Mouse (Mus musculus) neural tube, embryonic 12.5 days (tissue): ENCODE measurements around the gene Emc8. TPM values are rescaled to one million over a fixed set of nuclear protein-coding genes. Genes with fewer than 3 reads are reported as not detected.

Experiments
- ATAC-seq: fragments of 200-750 bp; cut with Nextera tagmentation; 2 replicates; pipeline ENCODE4 v1.8.0; 2017; ENCODE audit warnings: low read depth, mild to moderate bottlenecking, moderate TSS enrichment, moderate library complexity; ENCODE audit not compliant: low FRiP score
- H3K27ac ChIP-seq: fragments of 300-500 bp; sonication (generic); 2 replicates; pipeline ENCODE4 v1.5.1; 2016
- H3K27me3 ChIP-seq: fragments of 300-500 bp; sonication (generic); replicated peaks from 2 replicates; pipeline ENCODE4 v1.6.1; 2016; ENCODE audit warnings: mild to moderate bottlenecking
- H3K36me3 ChIP-seq: fragments of 300-500 bp; sonication (generic); 2 replicates; pipeline ENCODE4 v1.6.1; 2016; ENCODE audit warnings: mild to moderate bottlenecking
- H3K4me1 ChIP-seq: fragments of 300-500 bp; sonication (generic); 2 replicates; pipeline ENCODE4 v1.6.1; 2016
- H3K4me2 ChIP-seq: fragments of 300-500 bp; sonication (generic); replicated peaks from 2 replicates; pipeline ENCODE4 v1.6.1; 2016; ENCODE audit warnings: mild to moderate bottlenecking
- H3K4me3 ChIP-seq: fragments of 300-500 bp; sonication (generic); 2 replicates; pipeline ENCODE4 v1.5.1; 2016
- H3K9ac ChIP-seq: fragments of 300-500 bp; sonication (generic); 2 replicates; pipeline ENCODE4 v1.6.1; 2016; ENCODE audit warnings: mild to moderate bottlenecking
- H3K9me3 ChIP-seq: fragments of 300-500 bp; sonication (generic); 2 replicates; pipeline ENCODE4 v1.6.1; 2016; ENCODE audit warnings: mild to moderate bottlenecking
- WGBS: fragments of 180-500 bp; shearing (Covaris S2); methylation state at CpG from one replicate; pipeline ENCODE4 v1.1.7; 2016; 5-methylcytosine and 5-hydroxymethylcytosine counted together
- polyA plus RNA-seq: library from polyadenylated mRNA; unstranded; fragments of >200 nt; fragmentation: Nextera tagmentation; extraction: Ambion mirVana; gene quantifications from 2 replicates; pipeline ENCODE4 v1.2.1, GENCODE M21; 2016

Emc8 gene
- polyA plus RNA-seq, 1 experiment from 2014 or later, result 204 TPM

- peaks cover 39% of the 10 kb centered on the region for H3K27me3 ChIP-seq
- WGBS, result 76% methylated on average over 21 of the region's 21 CpGs
These were observed 36.7 kb downstream of the Emc8 start for GRCm38 (mm10) chr8:120631441-120632375.

GRCm38 (mm10) chr8:120630848-120631247 lies 37.5 kb downstream of the Emc8 start:
- Histone ChIP-seq H3K9me3 (no peaks in the 10 kb centered on the region), H3K27ac (no peak overlapping the region), H3K4me1 (peaks cover 20% of the 10 kb centered on the region), H3K9ac (no peak overlapping the region), H3K4me2 (no peak overlapping the region), H3K4me3 (no peak overlapping the region), H3K27me3 (peaks cover 36% of the 10 kb centered on the region), H3K36me3 (no peaks in the 10 kb centered on the region)
- no peak for ATAC-seq
- 38% methylated on average over 6 of the region's 6 CpGs for WGBS

More at GRCm38 (mm10) chr8:120631441-120632375, 36.7 kb downstream of the Emc8 start:
- Histone ChIP-seq H3K9me3 (no peaks in the 10 kb centered on the region), H3K27ac (no peak overlapping the region), H3K9ac (no peak overlapping the region), H3K4me1 (peaks cover 20% of the 10 kb centered on the region), H3K4me2 (no peak overlapping the region), H3K36me3 (no peaks in the 10 kb centered on the region), H3K4me3 (no peak overlapping the region)
- no peak for ATAC-seq

GRCm38 (mm10) chr8:120630031-120630430 lies 38.3 kb downstream of the Emc8 start:
- H3K4me3 ChIP-seq, result no peak overlapping the region
- peaks cover 31% of the 10 kb centered on the region for H3K27me3 ChIP-seq
- H3K9ac ChIP-seq, result no peak overlapping the region
- H3K9me3 ChIP-seq, result no peaks in the 10 kb centered on the region
- no peaks in the 10 kb centered on the region for H3K36me3 ChIP-seq
- no peak for ATAC-seq
- H3K4me1 ChIP-seq, result peaks cover 20% of the 10 kb centered on the region
- H3K4me2 ChIP-seq, result no peak overlapping the region
- 53% methylated on average over 5 of the region's 5 CpGs for WGBS
- H3K27ac ChIP-seq, result no peak overlapping the region

- ATAC-seq, result no peak
- Histone ChIP-seq H3K27me3 (0 out of 2 replicates have a peak, but pooled peaks cover 8% of the 10 kb centered on the region), H3K9ac (no peak overlapping the region), H3K4me2 (no peak overlapping the region), H3K27ac (no peak overlapping the region), H3K4me1 (no peaks in the 10 kb centered on the region; the same call in 1 of the 2 replicates), H3K9me3 (no peaks in the 10 kb centered on the region), H3K4me3 (no peak overlapping the region), H3K36me3 (no peaks in the 10 kb centered on the region)
- WGBS, result 93% methylated on average over 5 of the region's 5 CpGs
These were observed 41.1 kb downstream of the Emc8 start for GRCm38 (mm10) chr8:120627298-120627697.

GRCm38 (mm10) chr8:120626461-120626860 lies 41.9 kb downstream of the Emc8 start:
- no peak overlapping the region for H3K27ac ChIP-seq
- 0 out of 2 replicates have a peak, but pooled peaks cover 3% of the 10 kb centered on the region for H3K27me3 ChIP-seq
- no peak overlapping the region for H3K4me3 ChIP-seq
- WGBS, result 57% methylated on average over 11 of the region's 11 CpGs
- ATAC-seq, result no peak
- H3K9ac ChIP-seq, result no peak overlapping the region
- H3K36me3 ChIP-seq, result no peaks in the 10 kb centered on the region
- H3K4me1 ChIP-seq, result peaks cover 7% of the 10 kb centered on the region
- no peak overlapping the region for H3K4me2 ChIP-seq
- H3K9me3 ChIP-seq, result no peaks in the 10 kb centered on the region

- no peaks in the 10 kb centered on the region for H3K36me3 ChIP-seq
- peaks cover 7% of the 10 kb centered on the region for H3K4me1 ChIP-seq
- no peaks in the 10 kb centered on the region for H3K9me3 ChIP-seq
- WGBS, result 29% methylated on average over 2 of the region's 2 CpGs
- no peaks in the 10 kb centered on the region for H3K27me3 ChIP-seq
- no peak for ATAC-seq
- no peak overlapping the region for H3K4me2 ChIP-seq
- H3K27ac ChIP-seq, result no peak overlapping the region
- no peak overlapping the region for H3K4me3 ChIP-seq
- no peak overlapping the region for H3K9ac ChIP-seq
These were observed 44.8 kb downstream of the Emc8 start for GRCm38 (mm10) chr8:120623608-120624007.

GRCm38 (mm10) chr8:120622161-120622560 lies 46.2 kb downstream of the Emc8 start:
- peaks cover 17% of the 10 kb centered on the region for H3K4me1 ChIP-seq
- no peaks in the 10 kb centered on the region for H3K36me3 ChIP-seq
- no peak for ATAC-seq
- H3K4me3 ChIP-seq, result no peak overlapping the region
- no peaks in the 10 kb centered on the region for H3K27me3 ChIP-seq
- no peak overlapping the region for H3K27ac ChIP-seq
- no peaks in the 10 kb centered on the region for H3K9me3 ChIP-seq
- H3K4me2 ChIP-seq, result no peak overlapping the region
- H3K9ac ChIP-seq, result no peak overlapping the region
- 80% methylated on average over 14 of the region's 14 CpGs for WGBS

GRCm38 (mm10) chr8:120620441-120620840 lies 47.9 kb downstream of the Emc8 start:
- Histone ChIP-seq H3K27ac (no peak overlapping the region), H3K9me3 (no peaks in the 10 kb centered on the region), H3K9ac (no peak overlapping the region), H3K4me1 (peaks cover 30% of the 10 kb centered on the region), H3K36me3 (no peaks in the 10 kb centered on the region), H3K27me3 (no peaks in the 10 kb centered on the region), H3K4me2 (no peak overlapping the region), H3K4me3 (no peak overlapping the region)
- ATAC-seq, result no peak
- 59% methylated on average over 7 of the region's 7 CpGs for WGBS

GRCm38 (mm10) chr8:120619235-120620180 lies 48.9 kb downstream of the Emc8 start:
- ATAC-seq, result no peak
- Histone ChIP-seq H3K4me2 (no peak overlapping the region), H3K4me3 (no peak overlapping the region), H3K4me1 (peaks cover 30% of the 10 kb centered on the region), H3K9ac (no peak overlapping the region), H3K27ac (no peak overlapping the region; the same call in 1 of the 2 replicates), H3K36me3 (no peaks in the 10 kb centered on the region), H3K9me3 (no peaks in the 10 kb centered on the region), H3K27me3 (no peaks in the 10 kb centered on the region)
- 78% methylated on average over 11 of the region's 11 CpGs for WGBS

GRCm38 (mm10) chr8:120618110-120618509 lies 50.3 kb downstream of the Emc8 start:
- peak; percentile 59 for ATAC-seq
- peaks cover 30% of the 10 kb centered on the region for H3K4me1 ChIP-seq
- no peaks in the 10 kb centered on the region for H3K9me3 ChIP-seq
- H3K27me3 ChIP-seq, result no peaks in the 10 kb centered on the region
- no peaks in the 10 kb centered on the region for H3K36me3 ChIP-seq
- peak overlapping the region; percentile 32; the same call in 1 of the 2 replicates for H3K4me2 ChIP-seq
- no peak overlapping the region for H3K27ac ChIP-seq
- H3K4me3 ChIP-seq, result no peak overlapping the region
- H3K9ac ChIP-seq, result no peak overlapping the region
- 2% methylated on average over 6 of the region's 6 CpGs for WGBS

GRCm38 (mm10) chr8:120616663-120617626 lies 51.4 kb downstream of the Emc8 start:
- WGBS, result 28% methylated on average over 7 of the region's 8 CpGs
- Histone ChIP-seq H3K9me3 (no peaks in the 10 kb centered on the region), H3K27me3 (no peaks in the 10 kb centered on the region), H3K4me3 (no peak overlapping the region), H3K4me2 (no peak overlapping the region), H3K27ac (peak overlapping the region; percentile 38; the same call in 1 of the 2 replicates), H3K4me1 (peaks cover 27% of the 10 kb centered on the region), H3K9ac (0 out of 2 replicates have a peak overlapping the region, but pooled peaks have one; percentile 33), H3K36me3 (no peaks in the 10 kb centered on the region)
- peak; percentile 70 for ATAC-seq
